Mouse (Mus musculus): Measurements from ENCODE around the gene Mrtfb. TPM values are rescaled to one million over a fixed set of nuclear protein-coding genes. Genes with fewer than 3 reads are reported as not detected.
"Not testable (repeated sequence)": the region's sequence is repeated elsewhere in the genome, so short reads cannot be mapped to it uniquely, and the experiment has no call there.

The Mrtfb gene
- total and polyA plus RNA-seq, 3 experiments: 8.3 to 27.1 (median 24.9) TPM

GRCm38 (mm10) chr16:13259026-13259425 is 2.7 kb downstream of the Mrtfb start:
- Histone ChIP-seq H3K36me3 (ENCODE audit: control insufficient read depth, insufficient read depth, low read length) (peaks cover 4% of the 10 kb centered on the region; the same call in 1 of the 2 replicates), H3K4me1 (ENCODE audit: control insufficient read depth, insufficient read depth, low read length) (peaks cover 11% of the 10 kb centered on the region), H3K27me3 (ENCODE audit: control insufficient read depth, insufficient read depth, low read length) (no peaks in the 10 kb centered on the region), H3K79me2 (replicated peaks; ENCODE audit: control insufficient read depth, insufficient read depth, low read length) (peaks cover 13% of the 10 kb centered on the region), H3K27ac (no peak overlapping the region), H3K9ac (ENCODE audit: low read depth, low read length) (no peak overlapping the region), H3K4me3 (no peak overlapping the region)
- TF ChIP-seq EP300 (IDR thresholded peaks at IDR 0.05; ENCODE audit: insufficient read depth, low read depth, low read length) (no peak), POLR2A (IDR thresholded peaks at IDR 0.05; ENCODE audit: insufficient read depth, low read depth, low read length) (no peak), CTCF (IDR thresholded peaks at IDR 0.05) (no peak)
- intact Hi-C loops (cut with DNase I): loop anchor here (2.0 to 5.0 kb wide), 2 partner anchors 64 to 73 kb away; no protein-coding TSS in a partner anchor
- DNase-seq: peak in 1 of 2 experiments; percentile 14
- 92% methylated on average over 2 of the region's 2 CpGs for WGBS

DNA sequence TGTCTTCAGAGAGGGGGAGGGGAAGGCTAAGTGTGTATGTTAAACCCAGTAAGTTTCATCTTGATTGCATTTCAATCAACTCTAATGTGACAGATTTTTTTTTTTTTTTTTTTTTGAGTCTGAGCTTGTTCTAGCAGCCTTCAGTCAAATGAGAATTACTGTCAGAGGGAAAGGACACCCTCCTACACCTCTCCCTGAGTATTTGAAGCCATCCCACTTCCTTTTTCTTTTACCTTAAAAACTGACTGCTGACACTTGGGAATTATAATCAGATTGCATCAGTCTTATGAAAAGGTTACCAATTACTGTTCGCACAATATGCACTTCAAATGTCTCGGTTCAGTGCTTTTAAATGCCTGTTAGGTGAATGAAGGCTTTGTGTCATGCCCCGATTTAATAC is 10.0 kb downstream of the Mrtfb start:
- peaks cover 9% of the 10 kb centered on the region for H3K79me2 ChIP-seq (replicated peaks; ENCODE audit: control insufficient read depth, insufficient read depth, low read length)
- no peak for TF ChIP-seq EP300 (IDR thresholded peaks at IDR 0.05; ENCODE audit: insufficient read depth, low read depth, low read length)
- no peak for TF ChIP-seq CTCF (IDR thresholded peaks at IDR 0.05)
- no peak for TF ChIP-seq POLR2A (IDR thresholded peaks at IDR 0.05; ENCODE audit: insufficient read depth, low read depth, low read length)
- no peak overlapping the region for H3K27ac ChIP-seq
- no peak for DNase-seq
- intact Hi-C loops (cut with DNase I): no loop called here
- H3K9ac ChIP-seq (ENCODE audit: low read depth, low read length): no peak overlapping the region
- H3K36me3 ChIP-seq (ENCODE audit: control insufficient read depth, insufficient read depth, low read length): no peaks in the 10 kb centered on the region
- no peaks in the 10 kb centered on the region; the same call in 1 of the 2 replicates for H3K4me1 ChIP-seq (ENCODE audit: control insufficient read depth, insufficient read depth, low read length)
- no peak overlapping the region for H3K4me3 ChIP-seq
- no peaks in the 10 kb centered on the region for H3K27me3 ChIP-seq (ENCODE audit: control insufficient read depth, insufficient read depth, low read length)
- WGBS: 95% methylated on average over 3 of the region's 3 CpGs

GRCm38 (mm10) chr16:13267350-13267904 is 11.1 kb downstream of the Mrtfb start:
- TF ChIP-seq EP300 (IDR thresholded peaks at IDR 0.05; ENCODE audit: insufficient read depth, low read depth, low read length) (no peak), POLR2A (IDR thresholded peaks at IDR 0.05; ENCODE audit: insufficient read depth, low read depth, low read length) (no peak), CTCF (IDR thresholded peaks at IDR 0.05) (no peak)
- WGBS: 66% methylated on average over 3 of the region's 3 CpGs
- no peaks in the 10 kb centered on the region for H3K27me3 ChIP-seq (ENCODE audit: control insufficient read depth, insufficient read depth, low read length)

GRCm38 (mm10) chr16:13269426-13269825 is 13.1 kb downstream of the Mrtfb start:
- H3K4me1 ChIP-seq (ENCODE audit: control insufficient read depth, insufficient read depth, low read length): no peaks in the 10 kb centered on the region; the same call in 1 of the 2 replicates
- peaks cover 3% of the 10 kb centered on the region; the same call in 1 of the 2 replicates for H3K79me2 ChIP-seq (replicated peaks; ENCODE audit: control insufficient read depth, insufficient read depth, low read length)
- no peak for DNase-seq
- no peak overlapping the region for H3K9ac ChIP-seq (ENCODE audit: low read depth, low read length)
- intact Hi-C loops (cut with DNase I): no loop called here
- H3K36me3 ChIP-seq (ENCODE audit: control insufficient read depth, insufficient read depth, low read length): no peaks in the 10 kb centered on the region
- no peaks in the 10 kb centered on the region for H3K27me3 ChIP-seq (ENCODE audit: control insufficient read depth, insufficient read depth, low read length)
- no peak overlapping the region for H3K4me3 ChIP-seq
- TF ChIP-seq POLR2A (IDR thresholded peaks at IDR 0.05; ENCODE audit: insufficient read depth, low read depth, low read length) (no peak), CTCF (IDR thresholded peaks at IDR 0.05) (no peak), EP300 (IDR thresholded peaks at IDR 0.05; ENCODE audit: insufficient read depth, low read depth, low read length) (no peak)
- no peak overlapping the region for H3K27ac ChIP-seq
- 90% methylated on average over 2 of the region's 2 CpGs for WGBS

More at GRCm38 (mm10) chr16:13267350-13267904, 11.1 kb downstream of the Mrtfb start:
- H3K9ac ChIP-seq (ENCODE audit: low read depth, low read length): no peak overlapping the region
- H3K36me3 ChIP-seq (ENCODE audit: control insufficient read depth, insufficient read depth, low read length): no peaks in the 10 kb centered on the region
- no peaks in the 10 kb centered on the region; the same call in 1 of the 2 replicates for H3K4me1 ChIP-seq (ENCODE audit: control insufficient read depth, insufficient read depth, low read length)
- no peak for DNase-seq
- no peak overlapping the region for H3K4me3 ChIP-seq
- H3K27ac ChIP-seq: no peak overlapping the region
- intact Hi-C loops (cut with DNase I): no loop called here
- H3K79me2 ChIP-seq (replicated peaks; ENCODE audit: control insufficient read depth, insufficient read depth, low read length): peaks cover 6% of the 10 kb centered on the region; the same call in 1 of the 2 replicates

DNA sequence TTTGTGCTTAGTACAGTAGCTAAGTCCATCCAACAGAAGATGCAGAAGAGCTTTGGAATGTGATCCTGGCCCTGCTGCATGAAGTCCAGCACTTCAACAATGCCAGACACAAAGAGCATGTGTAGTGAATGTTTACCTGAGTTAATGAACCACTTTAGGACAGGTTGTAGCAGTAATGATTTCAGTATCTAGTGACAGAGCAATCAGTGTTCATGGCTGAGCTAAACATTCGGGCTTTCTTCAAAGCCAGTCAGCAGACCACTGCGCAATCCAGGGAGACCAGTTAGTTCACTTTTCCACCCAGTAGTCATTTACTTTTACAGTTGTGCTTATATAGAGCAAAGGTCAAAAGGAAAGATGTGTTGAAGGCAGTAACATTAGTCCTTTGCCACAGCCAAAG is 20.0 kb downstream of the Mrtfb start:
- peaks cover 9% of the 10 kb centered on the region for H3K4me1 ChIP-seq (ENCODE audit: control insufficient read depth, insufficient read depth, low read length)
- H3K27me3 ChIP-seq (ENCODE audit: control insufficient read depth, insufficient read depth, low read length): no peaks in the 10 kb centered on the region
- H3K4me3 ChIP-seq: no peak overlapping the region
- no peak overlapping the region for H3K27ac ChIP-seq
- H3K79me2 ChIP-seq (replicated peaks; ENCODE audit: control insufficient read depth, insufficient read depth, low read length): peaks cover 8% of the 10 kb centered on the region
- DNase-seq: no peak
- whole genome bisulfite sequencing: 84% methylated on average over 2 of the region's 2 CpGs
- peaks cover 11% of the 10 kb centered on the region for H3K36me3 ChIP-seq (ENCODE audit: control insufficient read depth, insufficient read depth, low read length)
- TF ChIP-seq CTCF (IDR thresholded peaks at IDR 0.05) (no peak), POLR2A (IDR thresholded peaks at IDR 0.05; ENCODE audit: insufficient read depth, low read depth, low read length) (no peak), EP300 (IDR thresholded peaks at IDR 0.05; ENCODE audit: insufficient read depth, low read depth, low read length) (no peak)
- intact Hi-C loops (cut with DNase I): no loop called here
- H3K9ac ChIP-seq (ENCODE audit: low read depth, low read length): no peak overlapping the region

GRCm38 (mm10) chr16:13276709-13277399 is 20.6 kb downstream of the Mrtfb start:
- Histone ChIP-seq H3K4me1 (ENCODE audit: control insufficient read depth, insufficient read depth, low read length) (peaks cover 9% of the 10 kb centered on the region), H3K79me2 (replicated peaks; ENCODE audit: control insufficient read depth, insufficient read depth, low read length) (peaks cover 8% of the 10 kb centered on the region), H3K27ac (no peak overlapping the region), H3K4me3 (no peak overlapping the region), H3K36me3 (ENCODE audit: control insufficient read depth, insufficient read depth, low read length) (peaks cover 11% of the 10 kb centered on the region), H3K9ac (ENCODE audit: low read depth, low read length) (no peak overlapping the region), H3K27me3 (ENCODE audit: control insufficient read depth, insufficient read depth, low read length) (no peaks in the 10 kb centered on the region)
- no peak for DNase-seq
- intact Hi-C loops (cut with DNase I): no loop called here
- WGBS: 66% methylated on average over 3 of the region's 3 CpGs
- TF ChIP-seq POLR2A (IDR thresholded peaks at IDR 0.05; ENCODE audit: insufficient read depth, low read depth, low read length) (no peak), CTCF (IDR thresholded peaks at IDR 0.05) (no peak)

DNA sequence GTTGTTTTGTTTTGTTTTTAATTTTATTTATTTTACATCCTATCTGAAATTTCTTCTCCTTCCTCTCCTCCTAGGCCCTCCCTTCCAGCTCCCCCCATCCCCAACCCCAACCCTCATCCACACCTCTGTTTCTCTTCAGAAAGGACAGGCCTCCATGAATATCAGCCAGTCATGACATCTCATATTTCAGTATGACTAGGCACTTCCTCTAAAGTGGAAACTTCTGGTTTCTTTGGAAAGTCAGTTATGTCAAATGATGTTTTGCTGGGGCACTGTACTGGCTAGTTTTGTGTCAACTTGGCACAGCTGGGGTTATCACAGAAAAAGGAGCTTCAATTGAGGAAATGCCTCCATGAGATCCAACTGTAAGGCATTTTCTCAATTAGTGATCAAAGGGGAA is 30.1 kb downstream of the Mrtfb start:
- intact Hi-C loops (cut with DNase I); H3K4me1 ChIP-seq (ENCODE audit: control insufficient read depth, insufficient read depth, low read length); H3K36me3 ChIP-seq (ENCODE audit: control insufficient read depth, insufficient read depth, low read length); H3K4me3 ChIP-seq; DNase-seq; H3K9ac ChIP-seq (ENCODE audit: low read depth, low read length); H3K27ac ChIP-seq; H3K27me3 ChIP-seq (ENCODE audit: control insufficient read depth, insufficient read depth, low read length); H3K79me2 ChIP-seq (replicated peaks; ENCODE audit: control insufficient read depth, insufficient read depth, low read length): not testable (repeated sequence)

Data from heart, adult 2 months (tissue).